Mouse (Mus musculus) G1E (cell line): ENCODE results near the gene Lct. TPM values are rescaled to one million over a fixed set of nuclear protein-coding genes. Genes with fewer than 3 reads are reported as not detected.
A peak's percentile ranks its signal among the peaks of the same experiment; 100 is the strongest.
"Not testable (repeated sequence)": the region's sequence is repeated elsewhere in the genome, so short reads cannot be mapped to it uniquely, and the experiment has no call there.

Experiments used
- ATAC-seq: 2 replicates; pipeline ENCODE4 v1.8.0; 2016; ENCODE audit warnings: mild to moderate bottlenecking; ENCODE audit not compliant: insufficient number of reproducible peaks, poor library complexity, low FRiP score, severe bottlenecking; ENCODE audit errors: extremely low read depth
- DNase-seq: peaks from one replicate; pipeline ENCODE4 v3.0.0; 2012; ENCODE audit warnings: low spot score
- H3K27me3 ChIP-seq: 2 replicates; pipeline ENCODE4 v1.6.1; 2012; ENCODE audit warnings: mild to moderate bottlenecking, low read length, inconsistent platforms; ENCODE audit not compliant: insufficient read depth
- H3K36me3 ChIP-seq: replicated peaks from 2 replicates; pipeline ENCODE3; 2012; ENCODE audit warnings: mild to moderate bottlenecking, inconsistent platforms
- H3K4me1 ChIP-seq: 2 replicates; pipeline ENCODE4 v1.6.1; 2012; ENCODE audit warnings: low read depth, low read length, inconsistent platforms, mixed read lengths; ENCODE audit not compliant: insufficient read depth
- H3K4me3 ChIP-seq: 2 replicates; pipeline ENCODE4 v1.5.1; 2012; ENCODE audit warnings: low read depth, mild to moderate bottlenecking, inconsistent platforms, low read length, moderate library complexity, mixed read lengths
- H3K9me3 ChIP-seq: replicated peaks from 2 replicates; pipeline ENCODE4 v1.6.1; 2012; ENCODE audit warnings: inconsistent platforms
- CTCF ChIP-seq: IDR thresholded peaks from 2 replicates; pipeline ENCODE4 v1.5.1; 2012; ENCODE audit warnings: low read depth, low read length, inconsistent platforms, mixed read lengths
- GATA1 ChIP-seq: IDR thresholded peaks from 2 replicates; pipeline ENCODE4 v1.6.1; 2012; ENCODE audit warnings: borderline replicate concordance, low read length, inconsistent platforms, mixed read lengths
- GATA2 ChIP-seq: IDR thresholded peaks from 2 replicates; pipeline ENCODE4 v1.6.1; 2012; ENCODE audit warnings: low read depth, low read length, inconsistent platforms, borderline replicate concordance
- POLR2AphosphoS5 ChIP-seq: IDR thresholded peaks from 2 replicates; pipeline ENCODE4 v1.6.1; 2012; ENCODE audit warnings: low read depth, low read length, inconsistent platforms; ENCODE audit not compliant: insufficient replicate concordance
- TAL1 ChIP-seq: conservative IDR thresholded peaks from 2 replicates; pipeline ENCODE4 v1.6.1; 2012; ENCODE audit warnings: low read depth, low read length, inconsistent platforms, mixed read lengths
- polyA plus RNA-seq: library from polyadenylated mRNA; stranded (reverse); fragments of >175 nt; gene quantifications from 2 replicates; pipeline ENCODE4 v1.2.3, GENCODE M21; 2012
- total RNA-seq, 2 experiments: library from RNA; stranded (forward) in 1 of 2; stranded (reverse) in 1 of 2; fragments of 200-1000 nt in 1 of 2; fragments of >200 nt in 1 of 2; fragmentation: Nextera tagmentation in 1 of 2; gene quantifications; 2 replicates each; pipeline ENCODE4 v1.2.3; 2014 to 2017

Lct gene
- total and polyA plus RNA-seq, 3 experiments, result 0.15 to 0.22 TPM; not detected in 1

GRCm38 (mm10) chr1:128330313-128330712, 2.2 kb upstream of the Lct start:
- Histone ChIP-seq H3K36me3 (peaks cover 84% of the 10 kb centered on the region), H3K9me3 (no peaks in the 10 kb centered on the region), H3K4me1 (peaks cover 31% of the 10 kb centered on the region), H3K4me3 (no peak overlapping the region), H3K27me3 (no peaks in the 10 kb centered on the region)
- no peak for DNase-seq
- no peak for ATAC-seq
- no peak for TF ChIP-seq GATA2
- no peak for TF ChIP-seq GATA1
- TF ChIP-seq CTCF, result no peak

- ATAC-seq (peak; percentile 71), DNase-seq (no peak)
- Histone ChIP-seq H3K4me3 (no peak overlapping the region), H3K9me3 (no peaks in the 10 kb centered on the region), H3K27me3 (no peaks in the 10 kb centered on the region), H3K4me1 (peaks cover 37% of the 10 kb centered on the region), H3K36me3 (peaks cover 61% of the 10 kb centered on the region)
- TF ChIP-seq TAL1, result peak; percentile 72
- no peak for TF ChIP-seq GATA2
These were observed 953 bp downstream of the Lct start for GRCm38 (mm10) chr1:128327165-128327564.

GRCm38 (mm10) chr1:128324776-128325175, 3.3 kb downstream of the Lct start:
- peaks cover 38% of the 10 kb centered on the region for H3K36me3 ChIP-seq
- no peaks in the 10 kb centered on the region for H3K9me3 ChIP-seq
- no peak overlapping the region for H3K4me3 ChIP-seq
- TF ChIP-seq CTCF, result no peak
- TF ChIP-seq POLR2AphosphoS5, result no peak
- TF ChIP-seq GATA1, result no peak
- TF ChIP-seq TAL1, result no peak
- TF ChIP-seq GATA2, result no peak
- peaks cover 26% of the 10 kb centered on the region for H3K4me1 ChIP-seq
- no peaks in the 10 kb centered on the region for H3K27me3 ChIP-seq
- DNase-seq (no peak), ATAC-seq (no peak)

- DNase-seq (no peak), ATAC-seq (no peak)
- no peak for TF ChIP-seq GATA1
- TF ChIP-seq CTCF, result no peak
- TF ChIP-seq TAL1, result no peak
- H3K4me1 ChIP-seq, result peaks cover 22% of the 10 kb centered on the region
- H3K4me3 ChIP-seq, result no peak overlapping the region
- peaks cover 4% of the 10 kb centered on the region; the same call in 1 of the 2 replicates for H3K27me3 ChIP-seq
- H3K36me3 ChIP-seq, result peaks cover 22% of the 10 kb centered on the region
- no peaks in the 10 kb centered on the region for H3K9me3 ChIP-seq
These were observed 5.0 kb downstream of the Lct start for GRCm38 (mm10) chr1:128323026-128323643.

- not testable (repeated sequence) for H3K4me3 ChIP-seq, DNase-seq, H3K36me3 ChIP-seq, H3K9me3 ChIP-seq, ATAC-seq
- Histone ChIP-seq H3K4me1 (peaks cover 10% of the 10 kb centered on the region), H3K27me3 (peaks cover 15% of the 10 kb centered on the region)
These were observed 8.9 kb downstream of the Lct start for GRCm38 (mm10) chr1:128319266-128319665.

GRCm38 (mm10) chr1:128314665-128315064, 13.5 kb downstream of the Lct start:
- Histone ChIP-seq H3K4me1 (peaks cover 8% of the 10 kb centered on the region; the same call in 1 of the 2 replicates), H3K9me3 (no peaks in the 10 kb centered on the region), H3K27me3 (peaks cover 41% of the 10 kb centered on the region), H3K4me3 (no peak overlapping the region), H3K36me3 (no peaks in the 10 kb centered on the region)
- no peak for TF ChIP-seq POLR2AphosphoS5
- no peak for TF ChIP-seq GATA2
- no peak for TF ChIP-seq CTCF
- TF ChIP-seq TAL1, result no peak
- TF ChIP-seq GATA1, result no peak
- DNase-seq (no peak), ATAC-seq (no peak)

DNA sequence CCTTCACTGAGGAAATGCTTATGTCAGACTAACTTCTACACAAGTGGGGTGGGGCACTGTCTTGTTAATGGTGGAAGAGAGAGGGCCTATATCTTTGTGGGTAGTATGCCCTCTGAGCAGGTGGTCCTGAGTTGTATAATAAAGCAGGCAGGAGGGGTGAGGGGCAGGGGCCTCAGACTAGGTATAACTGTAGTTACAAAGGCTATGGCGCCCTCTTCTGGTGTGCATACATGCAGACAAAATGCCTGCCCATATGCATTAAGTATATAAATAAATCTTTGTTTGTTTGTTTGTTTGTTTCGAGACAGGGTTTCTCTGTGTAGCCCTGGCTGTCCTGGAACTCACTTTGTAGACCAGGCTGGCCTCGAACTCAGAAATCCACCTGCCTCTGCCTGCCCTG, 19.1 kb downstream of the Lct start:
- no peaks in the 10 kb centered on the region for H3K9me3 ChIP-seq
- ATAC-seq (no peak), DNase-seq (no peak)
- H3K4me3 ChIP-seq, result no peak overlapping the region
- peaks cover 6% of the 10 kb centered on the region; the same call in 1 of the 2 replicates for H3K4me1 ChIP-seq
- H3K27me3 ChIP-seq, result peaks cover 46% of the 10 kb centered on the region
- no peaks in the 10 kb centered on the region for H3K36me3 ChIP-seq
- TF ChIP-seq GATA1 (no peak), GATA2 (no peak)

DNA sequence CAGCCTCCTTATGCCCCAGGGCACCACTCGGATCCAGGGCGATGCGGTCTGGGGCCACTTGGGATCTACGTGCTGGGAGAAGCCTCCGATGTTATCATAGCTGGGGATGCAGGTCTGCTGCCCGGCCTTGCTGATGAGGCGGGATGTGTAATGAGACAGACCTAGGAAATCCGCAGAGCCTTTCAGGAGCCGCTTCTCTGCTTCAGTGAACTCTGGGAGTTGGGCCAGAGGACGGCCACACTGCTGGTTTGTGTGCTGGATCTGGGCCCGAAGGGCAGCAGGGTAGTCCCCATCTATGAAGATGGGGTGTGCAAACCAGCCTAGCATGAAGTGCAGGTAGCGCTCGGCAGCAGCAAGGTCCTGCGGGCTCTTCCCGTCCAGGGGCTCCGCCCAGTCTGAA, 24.2 kb downstream of the Lct start:
- DNase-seq (no peak), ATAC-seq (no peak)
- Histone ChIP-seq H3K9me3 (no peaks in the 10 kb centered on the region), H3K36me3 (no peaks in the 10 kb centered on the region), H3K27me3 (peaks cover 32% of the 10 kb centered on the region), H3K4me1 (peaks cover 3% of the 10 kb centered on the region; the same call in 1 of the 2 replicates), H3K4me3 (no peak overlapping the region)
- no peak for TF ChIP-seq CTCF
- TF ChIP-seq TAL1, result no peak
- TF ChIP-seq GATA2, result no peak
- TF ChIP-seq POLR2AphosphoS5, result no peak
- no peak for TF ChIP-seq GATA1
